ENCODE assay signal across 11 mouse cellular contexts in genomic region chr6:99669481-99670325, GRCm38 (mm10). TPM values are rescaled to one million over a fixed set of nuclear protein-coding genes. Genes with fewer than 3 reads are reported as not detected.
A peak's percentile ranks its signal among the peaks of the same experiment; 100 is the strongest.
DNase-seq lines count a peak whose midpoint lies in the region; ATAC-seq lines count a peak whose summit lies in the region.
"Had no signal": no experiment of that assay in that cellular context is flagged by ENCODE, and none has a peak within 500 bp of the region (broad histone marks: within the 10 kb centered on the region; RNA-seq: fewer than 3 reads in every experiment).

No protein-coding gene starts in this region.

- 42% methylated on average over 5 of the region's 5 CpGs for WGBS in kidney, embryonic 15.5 days
- 11% methylated on average over 5 of the region's 5 CpGs for WGBS in hindbrain, embryonic 14.5 days
- WGBS in heart, embryonic 11.5 days (ENCODE audit: insufficient replicate concordance) = 44% methylated on average over 4 of the region's 5 CpGs

- no peak for ATAC-seq in kidney, embryonic 15.5 days (replicated peaks; ENCODE audit: low FRiP score)
- ATAC-seq in hindbrain, embryonic 14.5 days (ENCODE audit: low FRiP score) = peak; percentile 79
- ATAC-seq in heart, embryonic 11.5 days (replicated peaks; ENCODE audit: insufficient number of reproducible peaks, low FRiP score, low TSS enrichment) = no peak

- peak; percentile 66 for DNase-seq in kidney, adult 11 months
- DNase-seq in hindbrain, embryonic 14.5 days (ENCODE audit: low spot score) = peak; percentile 73
- DNase-seq in left cerebral cortex, adult 9 months (ENCODE audit: low spot score in 2 of 2) = peak; percentile 80
- DNase-seq in right cerebral cortex, postnatal 14 days = peak; percentile 77
- no peak for DNase-seq in adrenal gland, postnatal 4 days (ENCODE audit: low spot score in 2 of 2)
- no peak for DNase-seq in spleen, adult 18-20 months

- no peaks in the 10 kb centered on the region for H3K36me3 ChIP-seq in kidney, embryonic 15.5 days
- H3K36me3 ChIP-seq in hindbrain, embryonic 14.5 days (replicated peaks; ENCODE audit: control insufficient read depth, insufficient read depth) = no peaks in the 10 kb centered on the region
- no peaks in the 10 kb centered on the region for H3K36me3 ChIP-seq in heart, embryonic 11.5 days (ENCODE audit: control insufficient read depth, insufficient read depth, low read length)
- H3K36me3 ChIP-seq: limb, embryonic 13.5 days had no signal

- H3K4me3 ChIP-seq in kidney, embryonic 15.5 days (replicated peaks) = no peak overlapping the region
- H3K4me3 ChIP-seq in hindbrain, embryonic 14.5 days (replicated peaks; ENCODE audit: low read length) = no peak overlapping the region
- H3K4me3 ChIP-seq in heart, embryonic 11.5 days (ENCODE audit: low read depth, low read length) = no peak overlapping the region
- H3K4me3 ChIP-seq: limb, embryonic 13.5 days had no signal

- peaks cover 9% of the 10 kb centered on the region; the same call in 1 of the 2 replicates for H3K27me3 ChIP-seq in kidney, embryonic 15.5 days
- peaks cover 5% of the 10 kb centered on the region; the same call in 1 of the 2 replicates for H3K27me3 ChIP-seq in hindbrain, embryonic 14.5 days (ENCODE audit: control insufficient read depth, insufficient read depth, low read length)
- H3K27me3 ChIP-seq in heart, embryonic 11.5 days (ENCODE audit: control insufficient read depth, insufficient read depth, low read length) = peaks cover 18% of the 10 kb centered on the region; the same call in 1 of the 2 replicates
- H3K27me3 ChIP-seq: limb, embryonic 13.5 days had no signal

- peaks cover 34% of the 10 kb centered on the region for H3K4me1 ChIP-seq in kidney, embryonic 15.5 days
- H3K4me1 ChIP-seq in hindbrain, embryonic 14.5 days (replicated peaks; ENCODE audit: control insufficient read depth, insufficient read depth, low read length) = peaks cover 42% of the 10 kb centered on the region
- H3K4me1 ChIP-seq in heart, embryonic 11.5 days (ENCODE audit: control insufficient read depth, insufficient read depth, low read length) = no peaks in the 10 kb centered on the region

- H3K9ac ChIP-seq in kidney, embryonic 15.5 days = no peak overlapping the region
- H3K9ac ChIP-seq in hindbrain, embryonic 14.5 days = no peak overlapping the region
- no peak overlapping the region for H3K9ac ChIP-seq in heart, embryonic 11.5 days (ENCODE audit: low read depth, low read length)
- H3K9ac ChIP-seq: limb, embryonic 13.5 days had no signal

- no peak overlapping the region for H3K4me2 ChIP-seq in kidney, embryonic 15.5 days
- H3K4me2 ChIP-seq in hindbrain, embryonic 14.5 days (replicated peaks) = peak overlapping the region; percentile 29
- H3K4me2 ChIP-seq in heart, embryonic 11.5 days = no peak overlapping the region
- H3K4me2 ChIP-seq: limb, embryonic 13.5 days had no signal

- H3K9me3 ChIP-seq in kidney, embryonic 15.5 days (replicated peaks) = no peaks in the 10 kb centered on the region
- H3K9me3 ChIP-seq in hindbrain, embryonic 14.5 days (ENCODE audit: control insufficient read depth, low read length) = no peaks in the 10 kb centered on the region
- H3K9me3 ChIP-seq in heart, embryonic 11.5 days (replicated peaks; ENCODE audit: control insufficient read depth, low read length) = no peaks in the 10 kb centered on the region
- H3K9me3 ChIP-seq: limb, embryonic 13.5 days had no signal

- H3K27ac ChIP-seq in kidney, embryonic 15.5 days = no peak overlapping the region
- H3K27ac ChIP-seq in hindbrain, embryonic 14.5 days = peak overlapping the region; percentile 77
- no peak overlapping the region for H3K27ac ChIP-seq in heart, embryonic 11.5 days (ENCODE audit: low read depth, low read length)
- H3K27ac ChIP-seq: limb, embryonic 13.5 days had no signal

RNA-seq across cellular contexts. Expression of gene Gm20696, which starts 3.1 kb away (rescaled TPM):
- polyA plus RNA-seq in kidney, embryonic 15.5 days (2015; fragmentation: Nextera tagmentation; extraction: Ambion mirVana) = 3.8 and 4.0 TPM in 2 replicates
- 2.4 and 2.6 TPM in 2 replicates for polyA plus RNA-seq in hindbrain, embryonic 14.5 days (2014; fragmentation: Nextera tagmentation; extraction: Ambion mirVana)
- 1 to 10 TPM; 6.2 to 6.8 TPM for total RNA-seq in adrenal gland, postnatal 4 days (2021)
- polyA plus RNA-seq in heart, embryonic 11.5 days (2014; fragmentation: Nextera tagmentation; extraction: Ambion mirVana) = 2.1 and 4.0 TPM in 2 replicates

RNA-seq across cellular contexts. Expression of gene Eif4e3, which starts 3.1 kb away (rescaled TPM):
- 17.6 and 17.8 TPM in 2 replicates for polyA plus RNA-seq in kidney, embryonic 15.5 days (2015; fragmentation: Nextera tagmentation; extraction: Ambion mirVana)
- polyA plus RNA-seq in hindbrain, embryonic 14.5 days (2014; fragmentation: Nextera tagmentation; extraction: Ambion mirVana) = 6.0 and 6.6 TPM in 2 replicates
- 10 to 100 TPM; 13.6 to 15.4 TPM for total RNA-seq in adrenal gland, postnatal 4 days (2021)
- 5.8 and 6.1 TPM in 2 replicates for polyA plus RNA-seq in heart, embryonic 11.5 days (2014; fragmentation: Nextera tagmentation; extraction: Ambion mirVana)

RNA-seq across cellular contexts. Expression of gene Gpr27, which starts 22.8 kb away (rescaled TPM):
- polyA plus RNA-seq in kidney, embryonic 15.5 days (2015; fragmentation: Nextera tagmentation; extraction: Ambion mirVana) = 3.7 TPM in 2 replicates
- polyA plus RNA-seq in hindbrain, embryonic 14.5 days (2014; fragmentation: Nextera tagmentation; extraction: Ambion mirVana) = 23.0 and 27.9 TPM in 2 replicates
- total RNA-seq in adrenal gland, postnatal 4 days (2021) = 1 to 10 TPM; 7.2 to 7.3 TPM
- 1.2 and 1.4 TPM in 2 replicates for polyA plus RNA-seq in heart, embryonic 11.5 days (2014; fragmentation: Nextera tagmentation; extraction: Ambion mirVana)
- total RNA-seq: common myeloid progenitor, adult 5-6 weeks had no signal

RNA-seq across cellular contexts. Expression of gene Prok2, which starts 56.5 kb away (rescaled TPM):
- not detected in 2 replicates for polyA plus RNA-seq in kidney, embryonic 15.5 days (2015; fragmentation: Nextera tagmentation; extraction: Ambion mirVana)
- polyA plus RNA-seq in hindbrain, embryonic 14.5 days (2014; fragmentation: Nextera tagmentation; extraction: Ambion mirVana) = 0.18 TPM in 1 of 2 replicates, not detected in the other
- total RNA-seq in adrenal gland, postnatal 4 days (2021) = under 1 TPM in 1 of 2 experiments, not detected in 1; 0.25 TPM
- not detected in 2 replicates for polyA plus RNA-seq in heart, embryonic 11.5 days (2014; fragmentation: Nextera tagmentation; extraction: Ambion mirVana)
- total RNA-seq: common myeloid progenitor, adult 5-6 weeks had no signal
- polyA plus RNA-seq: spleen, adult 2 months had no signal

Comparison
In these comparisons a context has a peak if more than half of its experiments do, and no peak if none do; other contexts are left out.
1. DNase-seq: peak in kidney, adult 11 months (single experiment), hindbrain, embryonic 14.5 days (single experiment), left cerebral cortex, adult 9 months (2 of 2) and right cerebral cortex, postnatal 14 days (single experiment); none in adrenal gland, postnatal 4 days (0 of 2) and spleen, adult 18-20 months (0 of 2).